Mouse (Mus musculus) myocyte (in vitro differentiated cells): Measurements from ENCODE around the gene Mrc2. TPM values are rescaled to one million over a fixed set of nuclear protein-coding genes. Genes with fewer than 3 reads are reported as not detected.

Source experiments
- H3K27me3 ChIP-seq: one replicate; pipeline ENCODE4 v1.6.1; 2011; ENCODE audit not compliant: control insufficient read depth, insufficient read depth, insufficient read length
- H3K36me3 ChIP-seq: one replicate; pipeline ENCODE4 v1.6.1; 2011; ENCODE audit not compliant: control insufficient read depth, insufficient read depth
- H3K4me2 ChIP-seq: one replicate; pipeline ENCODE4 v1.6.1; 2011; ENCODE audit warnings: low read depth, control low read depth
- H3K4me3 ChIP-seq: one replicate; pipeline ENCODE4 v1.5.1; 2011; ENCODE audit warnings: mild to moderate bottlenecking, control low read depth, moderate library complexity
- H3K79me2 ChIP-seq: one replicate; pipeline ENCODE4 v1.6.1; 2011; ENCODE audit not compliant: control insufficient read depth, insufficient read depth
- H3ac ChIP-seq: one replicate; pipeline ENCODE4 v1.6.1; 2011; ENCODE audit not compliant: control insufficient read depth, insufficient read length
- CEBPB ChIP-seq: IDR thresholded peaks from 2 replicates; pipeline ENCODE4 v1.6.1; 2011; ENCODE audit warnings: mild to moderate bottlenecking, moderate library complexity; ENCODE audit not compliant: poor library complexity, insufficient read depth, severe bottlenecking
- E2F4 ChIP-seq: IDR thresholded peaks from one replicate; pipeline ENCODE4 v1.6.1; 2011; ENCODE audit warnings: mild to moderate bottlenecking, control low read depth, moderate library complexity; ENCODE audit not compliant: insufficient read depth
- MAX ChIP-seq: IDR thresholded peaks from one replicate; pipeline ENCODE4 v1.6.1; 2011; ENCODE audit warnings: low read depth, mild to moderate bottlenecking, control low read depth
- MYOD1 ChIP-seq, 3 experiments: IDR thresholded peaks; one replicate each; pipeline ENCODE4 v1.6.1; 2011; ENCODE audit warnings: control low read depth in 2 of 3, low read depth in 2 of 3, mild to moderate bottlenecking in 2 of 3, moderate library complexity in 1 of 3; ENCODE audit not compliant: insufficient read length in 2 of 3, control insufficient read depth in 1 of 3
- MYOG ChIP-seq, 3 experiments: IDR thresholded peaks; one replicate each; pipeline ENCODE4 v1.6.1; 2011; ENCODE audit warnings: control low read depth in 2 of 3, low read depth in 2 of 3, mild to moderate bottlenecking in 2 of 3; ENCODE audit not compliant: insufficient read length in 2 of 3, control insufficient read depth in 1 of 3, insufficient read depth in 1 of 3
- POLR2A ChIP-seq: IDR thresholded peaks from one replicate; pipeline ENCODE4 v1.6.1; 2011; ENCODE audit warnings: low read depth, mild to moderate bottlenecking, control low read depth, moderate library complexity; ENCODE audit not compliant: insufficient read length
- POLR2AphosphoS2 ChIP-seq: IDR thresholded peaks from one replicate; pipeline ENCODE4 v1.6.1; 2011; ENCODE audit warnings: low read depth, control low read depth; ENCODE audit not compliant: insufficient read length
- REST ChIP-seq: IDR thresholded peaks from one replicate; pipeline ENCODE4 v1.6.1; 2011; ENCODE audit warnings: mild to moderate bottlenecking, control low read depth, moderate library complexity; ENCODE audit not compliant: insufficient read depth, insufficient read length
- SRF ChIP-seq: IDR thresholded peaks from one replicate; pipeline ENCODE4 v1.6.1; 2011; ENCODE audit warnings: low read depth; ENCODE audit not compliant: control insufficient read depth, insufficient read length
- TCF12 ChIP-seq: IDR thresholded peaks from one replicate; pipeline ENCODE4 v1.6.1; 2011; ENCODE audit warnings: mild to moderate bottlenecking, control low read depth; ENCODE audit not compliant: poor library complexity, insufficient read depth, severe bottlenecking
- TCF3 ChIP-seq: IDR thresholded peaks from one replicate; pipeline ENCODE4 v1.6.1; 2011; ENCODE audit warnings: low read depth, control low read depth; ENCODE audit not compliant: insufficient read length
- USF1 ChIP-seq: IDR thresholded peaks from one replicate; pipeline ENCODE4 v1.6.1; 2011; ENCODE audit warnings: low read depth, mild to moderate bottlenecking, control low read depth, moderate library complexity
- polyA plus RNA-seq: library from polyadenylated mRNA; unstranded; fragments of >200 nt; fragmentation: generic; extraction: Trizol; gene quantifications from one replicate; pipeline ENCODE4 v1.2.1, GENCODE M21; 2012; ENCODE audit warnings: missing spikeins

Gene Mrc2
- polyA plus RNA-seq, 1 experiment, result 47.7 TPM

GRCm38 (mm10) chr11:105321090-105321489 is 28.6 kb downstream of the Mrc2 start:
- H3K4me3 ChIP-seq, result no peak overlapping the region
- H3ac ChIP-seq, result no peak overlapping the region
- no peak overlapping the region for H3K4me2 ChIP-seq
- TF ChIP-seq MYOG (IDR thresholded peaks at IDR 0.05; ENCODE audit: control insufficient read depth in 1 of 3, insufficient read depth in 1 of 3, insufficient read length in 2 of 3, low read depth in 2 of 3) (no peak), POLR2AphosphoS2 (no peak), MYOD1 (IDR thresholded peaks at IDR 0.05; ENCODE audit: control insufficient read depth in 1 of 3, insufficient read length in 2 of 3, low read depth in 2 of 3) (no peak), USF1 (no peak), SRF (no peak), REST (no peak), MAX (no peak), POLR2A (no peak), CEBPB (no peak), E2F4 (no peak), TCF12 (no peak), TCF3 (no peak)
- H3K79me2 ChIP-seq, result peaks cover 34% of the 10 kb centered on the region
- peaks cover 8% of the 10 kb centered on the region for H3K36me3 ChIP-seq
- H3K27me3 ChIP-seq, result no peaks in the 10 kb centered on the region

- Histone ChIP-seq H3K79me2 (peaks cover 14% of the 10 kb centered on the region), H3K4me2 (no peak overlapping the region), H3K36me3 (peaks cover 4% of the 10 kb centered on the region), H3ac (no peak overlapping the region), H3K27me3 (no peaks in the 10 kb centered on the region), H3K4me3 (no peak overlapping the region)
- TF ChIP-seq TCF12 (no peak), TCF3 (no peak), SRF (no peak), MYOG (IDR thresholded peaks at IDR 0.05; ENCODE audit: control insufficient read depth in 1 of 3, insufficient read depth in 1 of 3, insufficient read length in 2 of 3, low read depth in 2 of 3) (no peak), E2F4 (no peak), USF1 (no peak), MAX (no peak), REST (no peak), POLR2A (no peak), POLR2AphosphoS2 (no peak), MYOD1 (IDR thresholded peaks at IDR 0.05; ENCODE audit: control insufficient read depth in 1 of 3, insufficient read length in 2 of 3, low read depth in 2 of 3) (no peak), CEBPB (no peak)
These were observed 31.1 kb downstream of the Mrc2 start for GRCm38 (mm10) chr11:105323530-105323929.

- peaks cover 4% of the 10 kb centered on the region for H3K36me3 ChIP-seq
- no peaks in the 10 kb centered on the region for H3K27me3 ChIP-seq
- H3ac ChIP-seq, result no peak overlapping the region
- H3K4me3 ChIP-seq, result no peak overlapping the region
- no peak overlapping the region for H3K4me2 ChIP-seq
- TF ChIP-seq SRF (no peak), REST (no peak), E2F4 (no peak), MYOD1 (IDR thresholded peaks at IDR 0.05; ENCODE audit: control insufficient read depth in 1 of 3, insufficient read length in 2 of 3, low read depth in 2 of 3) (no peak), POLR2A (no peak), MAX (no peak), MYOG (IDR thresholded peaks at IDR 0.05; ENCODE audit: control insufficient read depth in 1 of 3, insufficient read depth in 1 of 3, insufficient read length in 2 of 3, low read depth in 2 of 3) (no peak), USF1 (no peak)
- peaks cover 8% of the 10 kb centered on the region for H3K79me2 ChIP-seq
These were observed 34.7 kb downstream of the Mrc2 start for GRCm38 (mm10) chr11:105327101-105327500.

DNA sequence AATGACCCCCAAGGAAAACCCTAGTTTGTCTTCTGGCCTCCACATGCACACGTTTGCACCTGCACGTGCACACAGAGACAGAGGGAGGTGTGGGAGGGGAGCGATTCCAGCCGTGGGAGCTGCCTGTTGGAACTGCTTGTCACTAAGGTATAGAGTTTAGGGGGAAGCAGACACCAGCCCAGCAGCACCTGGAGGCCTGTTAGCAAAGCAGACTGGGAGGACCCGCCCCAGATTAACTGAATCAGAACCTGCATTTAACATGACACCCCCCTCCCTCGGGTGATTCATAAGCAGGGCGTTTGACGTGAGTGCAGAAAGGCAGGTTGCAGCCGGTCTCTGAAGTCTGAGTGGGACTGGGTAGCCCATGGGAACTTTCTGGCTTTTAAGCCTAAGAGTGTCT is 37.5 kb downstream of the Mrc2 start:
- Histone ChIP-seq H3K4me2 (no peak overlapping the region), H3K79me2 (no peaks in the 10 kb centered on the region), H3K27me3 (no peaks in the 10 kb centered on the region), H3K36me3 (peaks cover 4% of the 10 kb centered on the region), H3K4me3 (no peak overlapping the region), H3ac (no peak overlapping the region)
- TF ChIP-seq MYOD1 (IDR thresholded peaks at IDR 0.05; ENCODE audit: control insufficient read depth in 1 of 3, insufficient read length in 2 of 3, low read depth in 2 of 3) (no peak), MYOG (IDR thresholded peaks at IDR 0.05; ENCODE audit: control insufficient read depth in 1 of 3, insufficient read depth in 1 of 3, insufficient read length in 2 of 3, low read depth in 2 of 3) (no peak), POLR2A (no peak), MAX (no peak), POLR2AphosphoS2 (no peak), CEBPB (no peak)

DNA sequence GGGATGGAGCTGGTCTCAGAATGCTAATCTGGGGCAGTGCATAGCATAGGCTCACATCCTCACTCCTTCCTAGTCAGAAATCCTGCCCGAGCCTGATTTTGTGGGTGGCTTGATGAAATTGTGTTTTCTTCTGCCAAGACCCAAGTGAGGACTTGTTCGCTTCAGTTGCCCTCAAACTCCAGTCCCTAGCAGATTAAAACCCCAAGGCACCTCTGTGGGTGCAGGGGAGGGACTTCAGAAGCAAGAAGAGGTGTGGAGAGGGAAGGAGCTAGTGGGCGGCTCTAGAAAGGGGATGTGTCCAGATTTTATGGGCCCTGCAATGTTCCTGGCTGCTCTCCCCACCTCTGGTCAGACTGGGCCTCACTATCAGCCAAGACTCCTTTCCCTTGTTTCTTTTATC is 38.7 kb downstream of the Mrc2 start:
- no peaks in the 10 kb centered on the region for H3K27me3 ChIP-seq
- H3K36me3 ChIP-seq, result no peaks in the 10 kb centered on the region
- TF ChIP-seq REST, result no peak
- TF ChIP-seq MYOG (IDR thresholded peaks at IDR 0.05; ENCODE audit: control insufficient read depth in 1 of 3, insufficient read depth in 1 of 3, insufficient read length in 2 of 3, low read depth in 2 of 3), result no peak
- no peak for TF ChIP-seq MYOD1 (IDR thresholded peaks at IDR 0.05; ENCODE audit: control insufficient read depth in 1 of 3, insufficient read length in 2 of 3, low read depth in 2 of 3)
- no peak for TF ChIP-seq TCF3
- TF ChIP-seq USF1, result no peak
- TF ChIP-seq E2F4, result no peak
- TF ChIP-seq MAX, result no peak
- no peak for TF ChIP-seq TCF12
- no peak for TF ChIP-seq SRF
- TF ChIP-seq CEBPB, result no peak
- no peak for TF ChIP-seq POLR2AphosphoS2
- TF ChIP-seq POLR2A, result no peak

More for the DNA sequence above, 38.7 kb downstream of the Mrc2 start:
- H3K79me2 ChIP-seq, result no peaks in the 10 kb centered on the region
- no peak overlapping the region for H3K4me3 ChIP-seq
- H3K4me2 ChIP-seq, result no peak overlapping the region
- no peak overlapping the region for H3ac ChIP-seq
